Mouse (Mus musculus) spleen, adult 2 months (tissue): ENCODE measurements around the gene Ndufv3. TPM values are rescaled to one million over a fixed set of nuclear protein-coding genes. Genes with fewer than 3 reads are reported as not detected.

ENCODE experiments used
- DNase-seq, 2 experiments: peaks; one replicate each; pipeline versions ENCODE4 v3.0.0 to v3.0.0-alpha.2; 2012 to 2021; ENCODE audit warnings: low spot score in 2 of 2, low read depth in 1 of 2
- H3K27ac ChIP-seq: fragments of 200-500 bp; 2 replicates; pipeline ENCODE4 v1.5.1; 2012; ENCODE audit warnings: low read length, inconsistent platforms; ENCODE audit not compliant: insufficient read depth
- H3K27me3 ChIP-seq: fragments of 200-500 bp; 2 replicates; pipeline ENCODE4 v1.6.1; 2012; ENCODE audit warnings: mild to moderate bottlenecking, moderate library complexity, low read length, inconsistent platforms; ENCODE audit not compliant: control insufficient read depth, insufficient read depth
- H3K36me3 ChIP-seq: fragments of 200-500 bp; 2 replicates; pipeline ENCODE4 v1.6.1; 2012; ENCODE audit warnings: mild to moderate bottlenecking, low read length, inconsistent platforms; ENCODE audit not compliant: control insufficient read depth, insufficient read depth
- H3K4me1 ChIP-seq: fragments of 200-500 bp; 2 replicates; pipeline ENCODE4 v1.6.1; 2011; ENCODE audit warnings: inconsistent platforms; ENCODE audit not compliant: control insufficient read depth, insufficient read depth, insufficient read length
- H3K4me3 ChIP-seq: fragments of 200-500 bp; 2 replicates; pipeline ENCODE4 v1.5.1; 2011; ENCODE audit warnings: mild to moderate bottlenecking, inconsistent platforms; ENCODE audit not compliant: insufficient read depth, insufficient read length; ENCODE audit errors: extremely low read depth
- CTCF ChIP-seq: fragments of 200-500 bp; IDR thresholded peaks from 2 replicates; pipeline ENCODE4 v1.5.1; 2011; ENCODE audit warnings: mild to moderate bottlenecking, inconsistent platforms; ENCODE audit not compliant: insufficient read depth, insufficient read length, insufficient replicate concordance; ENCODE audit errors: extremely low read depth
- POLR2A ChIP-seq: fragments of 200-500 bp; IDR thresholded peaks from 2 replicates; pipeline ENCODE4 v1.6.1; 2011; ENCODE audit warnings: low read depth, low read length, inconsistent platforms
- WGBS: fragments of 180-500 bp; shearing (Covaris S2); methylation state at CpG from one replicate; pipeline ENCODE4 v1.1.7; 2018; 5-methylcytosine and 5-hydroxymethylcytosine counted together
- polyA plus RNA-seq: library from polyadenylated mRNA; depleted of rRNA; stranded (reverse); fragments of >200 nt; gene quantifications from 2 replicates; pipeline ENCODE4 v1.2.3, GENCODE M21; 2012

Ndufv3 gene
- polyA plus RNA-seq, 1 experiment = 42.7 TPM

- no peak overlapping the region for H3K4me3 ChIP-seq
- no peak for DNase-seq
- no peaks in the 10 kb centered on the region for H3K4me1 ChIP-seq
- TF ChIP-seq CTCF = no peak
- no peak for TF ChIP-seq POLR2A
- no peaks in the 10 kb centered on the region for H3K27me3 ChIP-seq
- peaks cover 44% of the 10 kb centered on the region for H3K36me3 ChIP-seq
- 85% methylated on average over 3 of the region's 3 CpGs for WGBS
- no peak overlapping the region for H3K27ac ChIP-seq
These were observed 19.0 kb upstream of the Ndufv3 start for GRCm38 (mm10) chr17:31500908-31501307.

- Histone ChIP-seq H3K27ac (no peak overlapping the region), H3K36me3 (peaks cover 39% of the 10 kb centered on the region), H3K4me1 (no peaks in the 10 kb centered on the region), H3K4me3 (no peak overlapping the region), H3K27me3 (no peaks in the 10 kb centered on the region)
- DNase-seq = no peak
- no peak for TF ChIP-seq POLR2A
- WGBS = 85% methylated on average over 12 of the region's 12 CpGs
These were observed 17.5 kb upstream of the Ndufv3 start for GRCm38 (mm10) chr17:31502261-31502927.

GRCm38 (mm10) chr17:31503337-31503736 lies 16.6 kb upstream of the Ndufv3 start:
- 91% methylated on average over 12 of the region's 12 CpGs for WGBS
- no peak overlapping the region for H3K27ac ChIP-seq
- DNase-seq = no peak
- H3K27me3 ChIP-seq = no peaks in the 10 kb centered on the region
- peaks cover 36% of the 10 kb centered on the region for H3K36me3 ChIP-seq
- no peaks in the 10 kb centered on the region for H3K4me1 ChIP-seq
- TF ChIP-seq CTCF (no peak), POLR2A (no peak)
- no peak overlapping the region for H3K4me3 ChIP-seq

GRCm38 (mm10) chr17:31503936-31504335 lies 16.0 kb upstream of the Ndufv3 start:
- Histone ChIP-seq H3K4me1 (no peaks in the 10 kb centered on the region), H3K36me3 (peaks cover 36% of the 10 kb centered on the region), H3K27ac (no peak overlapping the region), H3K4me3 (no peak overlapping the region), H3K27me3 (no peaks in the 10 kb centered on the region)
- TF ChIP-seq POLR2A (no peak), CTCF (no peak)
- WGBS = 94% methylated on average over 2 of the region's 2 CpGs
- no peak for DNase-seq

GRCm38 (mm10) chr17:31505013-31505412 lies 14.9 kb upstream of the Ndufv3 start:
- H3K27me3 ChIP-seq = no peaks in the 10 kb centered on the region
- TF ChIP-seq CTCF (no peak), POLR2A (no peak)
- no peak for DNase-seq
- no peak overlapping the region for H3K4me3 ChIP-seq
- peaks cover 39% of the 10 kb centered on the region for H3K36me3 ChIP-seq
- no peak overlapping the region for H3K27ac ChIP-seq
- no peaks in the 10 kb centered on the region for H3K4me1 ChIP-seq
- 92% methylated on average over 5 of the region's 5 CpGs for WGBS

- no peak for TF ChIP-seq CTCF
- TF ChIP-seq POLR2A = no peak
- Histone ChIP-seq H3K4me1 (no peaks in the 10 kb centered on the region), H3K27me3 (no peaks in the 10 kb centered on the region), H3K4me3 (no peak overlapping the region), H3K27ac (no peak overlapping the region), H3K36me3 (peaks cover 34% of the 10 kb centered on the region)
- WGBS = 94% methylated on average over 7 of the region's 7 CpGs
- no peak for DNase-seq
These were observed 13.6 kb upstream of the Ndufv3 start for GRCm38 (mm10) chr17:31506282-31506681.

- H3K36me3 ChIP-seq = peaks cover 19% of the 10 kb centered on the region
- WGBS = 91% methylated on average over 6 of the region's 6 CpGs
- H3K4me3 ChIP-seq = no peak overlapping the region
These were observed 9.0 kb upstream of the Ndufv3 start for GRCm38 (mm10) chr17:31510944-31511343.

More at GRCm38 (mm10) chr17:31510944-31511343, 9.0 kb upstream of the Ndufv3 start:
- TF ChIP-seq POLR2A (no peak), CTCF (no peak)
- DNase-seq = no peak
- Histone ChIP-seq H3K4me1 (no peaks in the 10 kb centered on the region), H3K27ac (no peak overlapping the region), H3K27me3 (no peaks in the 10 kb centered on the region)
